Mouse (Mus musculus) hematopoietic stem cell, adult 5-6 weeks (primary cell): ENCODE data around the gene Msi2. TPM values are rescaled to one million over a fixed set of nuclear protein-coding genes. Genes with fewer than 3 reads are reported as not detected.

ENCODE experiments used
- ATAC-seq, 2 experiments: fragments of 125-278 bp in 1 of 2; replicated peaks in 1 of 2; 2 replicates each; pipeline ENCODE4 v1.8.0; 2016 to 2017; ENCODE audit warnings: inconsistent platforms in 2 of 2, mild to moderate bottlenecking in 2 of 2, moderate number of reproducible peaks in 2 of 2, low read depth in 1 of 2, moderate TSS enrichment in 1 of 2; ENCODE audit not compliant: low FRiP score in 2 of 2, poor library complexity in 2 of 2, severe bottlenecking in 2 of 2, insufficient read depth in 1 of 2, low TSS enrichment in 1 of 2
- total RNA-seq: library from RNA; stranded (forward); fragments of 172-1452, 232-1000 nt; gene quantifications from 2 replicates; pipeline ENCODE4 v1.2.3, GENCODE M21; 2017

Msi2 gene
- total RNA-seq, 1 experiment from 2014 or later = 397 TPM

- no peak for ATAC-seq
Measured at GRCm38 (mm10) chr11:88389530-88389929, 328.8 kb downstream of the Msi2 start.

- no peak for ATAC-seq
Measured at GRCm38 (mm10) chr11:88386916-88387315, 331.4 kb downstream of the Msi2 start.

GRCm38 (mm10) chr11:88382449-88382848 is 335.9 kb downstream of the Msi2 start:
- no peak for ATAC-seq

GRCm38 (mm10) chr11:88381145-88381909 is 337.0 kb downstream of the Msi2 start:
- ATAC-seq = no peak

GRCm38 (mm10) chr11:88379635-88380034 is 338.7 kb downstream of the Msi2 start:
- no peak for ATAC-seq

- no peak for ATAC-seq
Measured at GRCm38 (mm10) chr11:88378686-88379339, 339.5 kb downstream of the Msi2 start.

- no peak for ATAC-seq
Measured at GRCm38 (mm10) chr11:88372589-88372988, 345.7 kb downstream of the Msi2 start.

GRCm38 (mm10) chr11:88369898-88370297 is 348.4 kb downstream of the Msi2 start:
- ATAC-seq = no peak

- ATAC-seq = no peak
Measured at GRCm38 (mm10) chr11:88367501-88367900, 350.8 kb downstream of the Msi2 start.

- no peak for ATAC-seq
Measured at GRCm38 (mm10) chr11:88365914-88366540, 352.3 kb downstream of the Msi2 start.

- ATAC-seq = no peak
Measured at GRCm38 (mm10) chr11:88364231-88364630, 354.1 kb downstream of the Msi2 start.

- ATAC-seq = no peak
Measured at GRCm38 (mm10) chr11:88363481-88363880, 354.8 kb downstream of the Msi2 start.

- ATAC-seq = no peak
Measured at GRCm38 (mm10) chr11:88359736-88360135, 358.6 kb downstream of the Msi2 start.

- ATAC-seq = no peak
Measured at GRCm38 (mm10) chr11:88357325-88357724, 361.0 kb downstream of the Msi2 start.

GRCm38 (mm10) chr11:88356598-88357290 is 361.6 kb downstream of the Msi2 start:
- peak; percentile 29 to 49; a peak in 2 of 4 replicates for ATAC-seq

- ATAC-seq = no peak
Measured at GRCm38 (mm10) chr11:88356016-88356415, 362.3 kb downstream of the Msi2 start.

- no peak for ATAC-seq
Measured at GRCm38 (mm10) chr11:88354771-88355170, 363.5 kb downstream of the Msi2 start.
